Comparison of ENCODE assay signal across 14 mouse cellular contexts in genomic region chr14:47795062-47795461, GRCm38 (mm10).
"Had no signal": no experiment of that assay in that cellular context is flagged by ENCODE, and none has a peak within 500 bp of the region (broad histone marks: within the 10 kb centered on the region; RNA-seq: fewer than 3 reads in every experiment).

No protein-coding gene starts in this region.

- DNase-seq: lung, adult 18-20 months; lung, embryonic 14.5 days; lung, postnatal 10 days; lung, postnatal 4 days; midbrain, embryonic 14.5 days; retina, postnatal 1 day; right cerebral cortex, adult 18-20 months; right cerebral cortex, postnatal 25 days; right cerebral cortex, postnatal 4 days; spleen, adult 18-20 months; thymus, adult 18-20 months; thymus, postnatal 14 days; thymus, postnatal 36 days had no signal

- ATAC-seq: midbrain, embryonic 16.5 days had no signal
